Mouse (Mus musculus): ENCODE data around the gene Edf1. TPM values are rescaled to one million over a fixed set of nuclear protein-coding genes. Genes with fewer than 3 reads are reported as not detected.

Gene Edf1
- total RNA-seq, 2 experiments from 2014 or later, result 190 to 202 TPM

DNA sequence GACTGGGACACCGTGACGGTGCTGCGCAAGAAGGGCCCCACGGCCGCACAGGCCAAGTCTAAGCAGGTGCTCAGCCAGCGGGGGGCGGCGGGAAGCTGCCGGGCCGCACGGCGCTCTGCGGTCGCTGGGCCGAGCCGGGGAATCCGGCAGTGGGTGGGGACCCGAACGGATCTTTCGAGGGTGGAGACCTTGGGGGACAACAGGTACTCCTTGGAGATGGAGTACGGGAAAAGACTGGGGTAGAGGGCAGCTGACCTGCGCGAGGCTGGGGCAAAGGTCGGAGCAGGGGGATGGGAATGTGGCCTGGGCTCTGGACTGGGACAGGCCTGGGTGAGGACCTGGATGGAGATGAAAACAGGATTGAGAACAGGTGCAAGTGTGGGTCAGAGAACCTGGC lies 315 bp downstream of the Edf1 start:
- DNase-seq (ENCODE audit: low spot score in 2 of 2), result no peak
- intact Hi-C loops (cut with DNase I), result no loop called here

DNA sequence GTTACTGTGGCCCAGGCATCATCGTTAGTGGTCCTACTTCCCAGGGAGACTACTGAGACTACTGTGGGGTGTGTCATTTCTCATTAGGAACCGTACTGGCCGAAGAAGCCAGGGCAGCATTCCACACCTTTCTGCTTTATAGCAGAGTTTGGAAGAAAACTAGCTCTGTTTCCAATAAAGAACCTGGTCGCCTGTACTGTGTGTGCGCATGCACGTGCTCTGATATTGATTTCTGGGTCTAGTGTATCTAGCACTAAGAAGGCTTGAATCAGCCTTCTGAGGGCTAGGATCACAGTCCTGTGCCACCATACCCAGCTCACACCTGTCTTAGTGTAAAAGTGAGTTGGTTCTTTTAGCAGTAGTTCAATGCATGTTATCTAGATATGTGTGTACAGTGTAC lies 1.1 kb downstream of the Edf1 start:
- intact Hi-C loops (cut with DNase I), result no loop called here
- DNase-seq (ENCODE audit: low spot score in 2 of 2), result no peak

DNA sequence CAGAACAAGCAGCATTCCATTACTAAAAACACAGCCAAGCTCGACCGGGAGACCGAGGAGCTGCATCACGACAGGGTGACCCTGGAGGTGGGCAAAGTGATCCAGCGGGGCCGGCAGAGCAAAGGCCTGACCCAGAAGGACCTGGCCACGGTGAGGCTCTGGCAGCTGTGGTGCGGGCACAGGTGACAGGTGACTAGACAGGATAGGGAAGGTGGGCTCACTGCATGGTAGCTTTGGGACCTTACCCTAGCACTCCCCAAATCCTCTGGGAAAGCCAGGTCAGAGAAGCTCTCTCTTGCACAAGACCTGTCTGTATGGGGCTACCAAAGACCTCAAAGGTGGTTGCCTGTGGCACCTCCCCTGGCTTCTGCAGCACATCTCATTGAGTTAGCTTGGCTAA lies 2.9 kb downstream of the Edf1 start:
- no peak for DNase-seq (ENCODE audit: low spot score in 2 of 2)
- intact Hi-C loops (cut with DNase I), result no loop called here

DNA sequence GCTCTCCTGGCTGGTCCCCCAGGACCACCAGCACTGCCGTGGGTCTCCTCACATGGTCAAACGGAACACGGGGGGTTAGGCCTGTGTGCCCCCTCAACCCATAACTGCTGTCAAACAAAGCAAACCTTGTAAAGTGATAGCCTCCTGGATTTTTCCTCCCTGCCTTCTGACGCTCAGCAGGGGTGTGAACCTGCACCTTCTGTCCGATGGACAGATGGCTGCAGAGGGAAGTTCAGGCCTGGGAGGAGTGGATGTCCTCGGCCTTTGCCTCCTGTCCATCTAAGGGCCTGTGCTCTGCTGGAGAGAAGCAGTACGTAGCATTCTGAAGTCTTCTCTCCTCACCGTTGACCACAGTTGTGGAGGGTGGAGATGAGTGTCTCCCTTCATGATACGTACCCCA lies 4.3 kb downstream of the Edf1 start:
- DNase-seq (ENCODE audit: low spot score in 2 of 2), result no peak
- intact Hi-C loops (cut with DNase I), result no loop called here

DNA sequence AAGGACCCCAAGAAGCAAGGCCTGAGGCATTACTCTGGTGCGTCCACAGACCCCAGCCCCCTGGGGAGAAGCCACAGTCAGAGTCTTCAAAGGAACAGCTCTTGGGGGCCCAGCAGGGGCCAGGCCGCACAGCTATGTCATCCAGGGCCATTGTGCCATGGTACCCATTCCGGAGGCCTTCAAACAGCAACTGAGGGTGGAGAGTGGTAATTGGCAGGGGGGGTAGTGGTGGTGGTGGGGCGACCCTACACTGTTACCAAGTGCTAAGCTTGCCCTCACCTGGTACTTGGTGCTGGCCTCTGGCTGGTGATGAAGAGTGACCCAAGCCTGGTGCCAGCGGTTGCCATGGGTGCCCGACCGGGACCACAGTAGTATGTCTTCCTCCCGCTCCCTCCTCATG lies 8.1 kb downstream of the Edf1 start:
- intact Hi-C loops (cut with DNase I), result no loop called here
- DNase-seq (ENCODE audit: low spot score in 2 of 2), result no peak

DNA sequence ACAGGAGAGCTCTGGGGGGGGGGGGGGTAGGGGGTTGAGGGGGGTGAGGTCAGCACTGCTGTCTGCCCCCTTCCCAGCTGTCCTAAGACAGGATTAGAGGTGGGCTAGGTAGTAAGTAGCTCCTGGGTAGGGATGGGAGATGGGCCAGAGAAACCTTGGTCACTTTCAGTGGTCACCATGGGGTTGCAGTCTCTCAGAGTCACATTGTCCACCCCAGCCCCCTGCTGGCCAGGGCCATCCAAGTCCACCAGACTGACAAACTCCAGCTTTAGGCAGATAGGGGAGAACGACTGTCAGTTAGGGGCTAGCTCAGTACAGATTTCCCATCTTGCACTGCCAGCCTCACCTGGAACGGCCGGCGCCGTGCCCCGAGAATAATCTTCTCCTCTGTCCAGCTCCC lies 8.9 kb downstream of the Edf1 start:
- no peak for DNase-seq (ENCODE audit: low spot score in 2 of 2)
- intact Hi-C loops (cut with DNase I), result no loop called here

- intact Hi-C loops (cut with DNase I), result no loop called here
Measured at GRCm38 (mm10) chr2:25568473-25569019, 10.9 kb downstream of the Edf1 start.

DNA sequence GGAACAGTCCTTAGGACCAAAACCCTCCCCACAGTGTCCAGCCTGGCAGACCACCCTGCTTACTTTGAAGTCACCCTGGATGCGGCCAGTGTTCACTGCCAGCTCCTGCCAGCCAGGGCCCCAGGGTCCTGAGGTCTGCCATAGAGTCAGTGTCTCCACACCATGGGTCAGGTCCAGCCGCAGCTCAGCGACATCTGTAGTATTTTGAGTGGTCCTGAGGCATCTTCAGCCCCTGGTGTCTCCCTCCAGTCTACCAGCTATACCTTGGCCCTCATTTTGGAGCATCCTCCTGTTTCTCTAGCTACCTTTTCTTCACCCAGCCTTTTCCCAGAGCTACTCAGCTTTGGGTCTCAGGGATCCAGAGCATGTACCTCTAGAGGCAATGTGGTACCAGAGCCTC lies 11.7 kb downstream of the Edf1 start:
- intact Hi-C loops (cut with DNase I), result no loop called here

More at GRCm38 (mm10) chr2:25568473-25569019, 10.9 kb downstream of the Edf1 start:
- DNase-seq (ENCODE audit: low spot score in 2 of 2), result no peak

DNA sequence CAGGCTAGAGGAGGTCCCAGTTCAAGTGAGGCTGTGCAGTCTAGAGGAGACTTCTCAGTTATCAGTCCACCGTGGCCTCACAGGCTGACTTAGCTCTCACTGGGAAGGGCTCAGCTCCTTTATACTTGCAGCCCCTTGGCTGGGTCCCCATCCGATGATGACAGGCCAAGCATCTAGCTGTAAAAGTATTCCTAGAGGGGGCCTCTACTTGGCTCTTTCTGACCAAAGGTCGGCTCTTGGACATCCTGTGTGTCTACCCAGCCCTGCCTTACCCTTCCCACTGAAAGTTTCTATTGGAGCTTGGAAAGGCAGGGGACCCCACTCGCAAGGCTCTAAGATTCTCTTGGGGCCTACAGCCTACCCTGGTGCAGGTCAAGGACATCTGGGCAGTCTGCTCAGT lies 13.6 kb downstream of the Edf1 start:
- no peak for DNase-seq (ENCODE audit: low spot score in 2 of 2)
- intact Hi-C loops (cut with DNase I), result no loop called here

More for the DNA sequence above, 11.7 kb downstream of the Edf1 start:
- no peak for DNase-seq (ENCODE audit: low spot score in 2 of 2)

DNA sequence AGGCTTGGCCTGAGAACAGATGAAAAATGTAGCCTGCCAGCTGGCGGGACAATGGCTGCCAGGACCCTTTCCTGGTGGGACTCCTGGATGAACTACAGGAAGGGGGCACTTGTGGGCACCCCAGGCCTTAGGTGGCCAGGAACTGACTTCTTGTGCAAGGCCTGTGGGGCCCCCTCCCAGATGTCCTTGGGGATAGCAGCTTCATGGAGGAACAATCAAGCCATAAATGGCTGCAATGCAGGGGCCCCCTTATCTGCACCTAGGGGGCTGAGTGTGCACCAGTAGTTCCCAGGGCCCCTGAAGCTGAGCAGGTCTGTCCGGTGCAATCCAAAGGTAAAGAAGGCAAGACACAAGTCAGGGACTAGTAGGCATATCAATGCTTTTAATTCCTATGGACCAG lies 15.4 kb downstream of the Edf1 start:
- intact Hi-C loops (cut with DNase I), result no loop called here

GRCm38 (mm10) chr2:25574136-25574535 lies 16.5 kb downstream of the Edf1 start:
- intact Hi-C loops (cut with DNase I), result no loop called here
- no peak for DNase-seq (ENCODE audit: low spot score in 2 of 2)

More for the DNA sequence above, 15.4 kb downstream of the Edf1 start:
- DNase-seq (ENCODE audit: low spot score in 2 of 2), result no peak

- peak; percentile 96 to 98 for DNase-seq (ENCODE audit: low spot score in 2 of 2)
- intact Hi-C loops (cut with DNase I), result no loop called here
Measured at GRCm38 (mm10) chr2:25574579-25575431, 17.2 kb downstream of the Edf1 start, which contains the start of the genes Mamdc4 and Phpt1. Mamdc4 (minus strand) TSS chr2:25574845. Phpt1 (minus strand) TSS chr2:25575224.

- intact Hi-C loops (cut with DNase I), result no loop called here
- DNase-seq (ENCODE audit: low spot score in 2 of 2), result no peak
Measured at GRCm38 (mm10) chr2:25575432-25576027, 17.9 kb downstream of the Edf1 start.

- intact Hi-C loops (cut with DNase I), result no loop called here
- no peak for DNase-seq (ENCODE audit: low spot score in 2 of 2)
Measured at GRCm38 (mm10) chr2:25576028-25576850, 18.6 kb downstream of the Edf1 start.

- intact Hi-C loops (cut with DNase I), result no loop called here
- DNase-seq (ENCODE audit: low spot score in 2 of 2), result no peak
Measured at GRCm38 (mm10) chr2:25576965-25577891, 19.6 kb downstream of the Edf1 start.

GRCm38 (mm10) chr2:25577951-25578795 lies 20.5 kb downstream of the Edf1 start:
- DNase-seq (ENCODE audit: low spot score in 2 of 2), result no peak
- intact Hi-C loops (cut with DNase I), result no loop called here

DNA sequence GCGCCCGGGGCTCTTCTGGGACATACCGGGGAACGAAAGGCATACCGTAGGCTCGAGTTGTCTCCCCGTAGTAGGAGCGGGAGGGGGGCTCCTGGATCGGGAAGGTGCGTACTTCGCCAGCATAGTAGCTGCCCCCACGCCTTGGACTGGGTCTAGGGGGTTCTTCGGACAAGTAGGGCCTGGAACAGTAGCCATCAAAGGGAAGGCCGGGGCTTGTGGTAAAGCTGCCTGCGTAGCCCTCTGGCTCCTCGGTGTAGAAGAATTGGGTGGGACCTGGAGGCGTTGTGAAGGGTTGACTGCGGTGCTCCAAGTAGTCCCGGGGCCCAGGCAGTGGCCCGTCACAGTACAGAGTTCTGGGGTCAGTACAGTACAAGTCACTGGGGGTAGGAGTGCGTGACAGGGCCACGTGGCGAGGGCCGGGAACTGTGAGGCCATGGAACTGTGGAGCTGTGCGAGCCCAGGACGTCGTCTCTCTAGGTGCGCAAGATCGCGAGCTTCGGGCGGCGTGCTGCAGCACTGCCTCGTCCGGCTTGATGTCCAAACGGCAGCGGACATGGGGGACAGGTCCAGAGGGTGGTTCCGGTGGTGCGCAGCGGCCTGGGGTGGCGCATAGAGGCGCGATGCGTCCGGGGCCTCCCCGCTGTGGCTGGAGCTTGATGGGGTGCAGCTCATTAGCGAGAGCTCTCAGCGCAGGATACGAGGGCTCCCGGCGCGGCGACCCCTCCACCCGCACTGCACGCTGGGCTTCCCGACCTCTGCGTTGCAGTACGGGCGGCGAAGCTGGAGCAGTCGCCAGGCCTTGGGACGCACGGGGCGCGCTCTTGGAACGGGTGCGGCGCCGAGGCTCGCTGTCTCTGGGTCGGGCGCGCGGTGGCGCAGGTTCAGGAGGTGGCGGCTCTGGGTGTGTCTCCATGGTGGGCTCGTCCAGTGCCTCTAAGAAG lies 21.4 kb downstream of the Edf1 start:
- intact Hi-C loops (cut with DNase I), result no loop called here
- DNase-seq (ENCODE audit: low spot score in 2 of 2), result no peak
